Mouse (Mus musculus) intestine, embryonic 16.5 days (tissue): ENCODE data around the gene B3galnt1. TPM values are rescaled to one million over a fixed set of nuclear protein-coding genes. Genes with fewer than 3 reads are reported as not detected.

ENCODE experiments used
- ATAC-seq: fragments of 200-750 bp; cut with Nextera tagmentation; 2 replicates; pipeline ENCODE4 v1.8.0; 2017; ENCODE audit warnings: moderate TSS enrichment, moderate library complexity
- H3K27ac ChIP-seq: fragments of 300-500 bp; sonication (generic); 2 replicates; pipeline ENCODE4 v1.5.1; 2014; ENCODE audit warnings: mild to moderate bottlenecking, low read length
- H3K27me3 ChIP-seq: fragments of 300-500 bp; sonication (generic); replicated peaks from 2 replicates; pipeline ENCODE4 v1.6.1; 2014; ENCODE audit warnings: low read length, control low read depth, mixed read lengths; ENCODE audit not compliant: control insufficient read depth, insufficient read depth
- H3K36me3 ChIP-seq: fragments of 300-500 bp; sonication (generic); 2 replicates; pipeline ENCODE4 v1.6.1; 2014; ENCODE audit warnings: low read length, control low read depth; ENCODE audit not compliant: control insufficient read depth, insufficient read depth
- H3K4me1 ChIP-seq: fragments of 300-500 bp; sonication (generic); 2 replicates; pipeline ENCODE4 v1.6.1; 2014; ENCODE audit warnings: low read length, control low read depth, mixed read lengths; ENCODE audit not compliant: control insufficient read depth, insufficient read depth
- H3K4me2 ChIP-seq: fragments of 300-500 bp; sonication (generic); 2 replicates; pipeline ENCODE4 v1.6.1; 2014; ENCODE audit warnings: low read depth, low read length, control low read depth
- H3K4me3 ChIP-seq: fragments of 300-500 bp; sonication (generic); 2 replicates; pipeline ENCODE4 v1.5.1; 2014; ENCODE audit warnings: mild to moderate bottlenecking, low read length
- H3K9ac ChIP-seq: fragments of 300-500 bp; sonication (generic); 2 replicates; pipeline ENCODE4 v1.6.1; 2014; ENCODE audit warnings: low read depth, low read length
- H3K9me3 ChIP-seq: fragments of 300-500 bp; sonication (generic); 2 replicates; pipeline ENCODE4 v1.6.1; 2016; ENCODE audit warnings: low read length, control low read depth; ENCODE audit not compliant: control insufficient read depth
- WGBS: fragments of 180-500 bp; shearing (Covaris S2); extraction: QIAGEN DNeasy Blood & Tissue Kit; methylation state at CpG from one replicate; pipeline ENCODE4 v1.1.7; 2014; 5-methylcytosine and 5-hydroxymethylcytosine counted together
- polyA plus RNA-seq: library from polyadenylated mRNA; unstranded; fragments of >200 nt; fragmentation: Nextera tagmentation; extraction: Ambion mirVana; gene quantifications from 2 replicates; pipeline ENCODE4 v1.2.1, GENCODE M21; 2015

B3galnt1 gene
- polyA plus RNA-seq, 1 experiment from 2014 or later = 27.0 TPM

GRCm38 (mm10) chr3:69529576-69529975 lies 69.2 kb downstream of the B3galnt1 start:
- H3K9ac ChIP-seq = no peak overlapping the region

GRCm38 (mm10) chr3:69527384-69527783 lies 71.4 kb downstream of the B3galnt1 start:
- no peaks in the 10 kb centered on the region for H3K36me3 ChIP-seq
- H3K27ac ChIP-seq = no peak overlapping the region
- H3K4me1 ChIP-seq = peaks cover 6% of the 10 kb centered on the region
- no peak overlapping the region for H3K9ac ChIP-seq
- H3K9me3 ChIP-seq = no peaks in the 10 kb centered on the region
- no peak overlapping the region for H3K4me3 ChIP-seq
- 74% methylated on average over 1 of the region's 1 CpGs for WGBS
- no peak overlapping the region for H3K4me2 ChIP-seq
- H3K27me3 ChIP-seq = no peaks in the 10 kb centered on the region
- ATAC-seq = no peak

More at GRCm38 (mm10) chr3:69529576-69529975, 69.2 kb downstream of the B3galnt1 start:
- no peak overlapping the region for H3K27ac ChIP-seq
- H3K27me3 ChIP-seq = no peaks in the 10 kb centered on the region
- peaks cover 4% of the 10 kb centered on the region for H3K4me1 ChIP-seq
- no peak overlapping the region for H3K4me2 ChIP-seq
- H3K4me3 ChIP-seq = no peak overlapping the region
- ATAC-seq = no peak
- H3K9me3 ChIP-seq = no peaks in the 10 kb centered on the region
- no peaks in the 10 kb centered on the region for H3K36me3 ChIP-seq
- 51% methylated on average over 7 of the region's 7 CpGs for WGBS

- no peak for ATAC-seq
- 59% methylated on average over 8 of the region's 8 CpGs for WGBS
- no peaks in the 10 kb centered on the region for H3K9me3 ChIP-seq
- no peaks in the 10 kb centered on the region for H3K36me3 ChIP-seq
- no peak overlapping the region; the same call in 1 of the 2 replicates for H3K27ac ChIP-seq
- no peak overlapping the region for H3K4me3 ChIP-seq
- H3K4me1 ChIP-seq = peaks cover 6% of the 10 kb centered on the region
- H3K4me2 ChIP-seq = no peak overlapping the region
- H3K9ac ChIP-seq = no peak overlapping the region
- H3K27me3 ChIP-seq = no peaks in the 10 kb centered on the region
Observed at GRCm38 (mm10) chr3:69525072-69525529, 73.7 kb downstream of the B3galnt1 start.

- 55% methylated on average over 8 of the region's 8 CpGs for WGBS
- no peak for ATAC-seq
- H3K4me3 ChIP-seq = no peak overlapping the region
- H3K27me3 ChIP-seq = no peaks in the 10 kb centered on the region
- H3K9ac ChIP-seq = no peak overlapping the region
- H3K9me3 ChIP-seq = no peaks in the 10 kb centered on the region
- no peak overlapping the region; the same call in 1 of the 2 replicates for H3K27ac ChIP-seq
- peaks cover 6% of the 10 kb centered on the region for H3K4me1 ChIP-seq
- H3K36me3 ChIP-seq = no peaks in the 10 kb centered on the region
- no peak overlapping the region for H3K4me2 ChIP-seq
Observed at GRCm38 (mm10) chr3:69524356-69525071, 74.2 kb downstream of the B3galnt1 start.

Other genes with a start within 250 kb of the B3galnt1 start
- 123 and 142 TPM in 2 replicates for gene Nmd3, start 123.0 kb upstream of the B3galnt1 start, polyA plus RNA-seq